Mouse (Mus musculus): Measurements from ENCODE around the gene Pgd. TPM values are rescaled to one million over a fixed set of nuclear protein-coding genes. Genes with fewer than 3 reads are reported as not detected.
"Not testable (repeated sequence)": the region's sequence is repeated elsewhere in the genome, so short reads cannot be mapped to it uniquely, and the experiment has no call there.

Pgd gene
- polyA plus RNA-seq (2015; fragmentation: Nextera tagmentation; extraction: Ambion mirVana), result 77.6 and 89.0 TPM in 2 replicates

- DNase-seq (ENCODE audit: low spot score), result peak; percentile 96
These were observed at the start of gene Pgd for GRCm38 (mm10) chr4:149166215-149166946. TSS of gene Pgd (minus strand) at chr4:149166771.

- DNase-seq (ENCODE audit: low spot score), result peak; percentile 69
These were observed 49.4 kb upstream of the Pgd start for GRCm38 (mm10) chr4:149215982-149216381.

GRCm38 (mm10) chr4:149215397-149215796, 48.8 kb upstream of the Pgd start:
- DNase-seq (ENCODE audit: low spot score), result no peak

GRCm38 (mm10) chr4:149214468-149214867, 47.9 kb upstream of the Pgd start:
- not testable (repeated sequence) for DNase-seq (ENCODE audit: low spot score)

GRCm38 (mm10) chr4:149213466-149213865, 46.9 kb upstream of the Pgd start:
- DNase-seq (ENCODE audit: low spot score), result no peak

- DNase-seq (ENCODE audit: low spot score), result not testable (repeated sequence)
These were observed 44.9 kb upstream of the Pgd start for GRCm38 (mm10) chr4:149211441-149211840.

GRCm38 (mm10) chr4:149202467-149202866, 35.9 kb upstream of the Pgd start:
- DNase-seq (ENCODE audit: low spot score), result no peak

- DNase-seq (ENCODE audit: low spot score), result no peak
These were observed 34.5 kb upstream of the Pgd start for GRCm38 (mm10) chr4:149201110-149201509.

- no peak for DNase-seq (ENCODE audit: low spot score)
These were observed 30.6 kb upstream of the Pgd start for GRCm38 (mm10) chr4:149197180-149197579.

GRCm38 (mm10) chr4:149191103-149191502, 24.5 kb upstream of the Pgd start:
- no peak for DNase-seq (ENCODE audit: low spot score)

GRCm38 (mm10) chr4:149188563-149188962, 22.0 kb upstream of the Pgd start:
- no peak for DNase-seq (ENCODE audit: low spot score)

GRCm38 (mm10) chr4:149182755-149183154, 16.2 kb upstream of the Pgd start:
- peak; percentile 38 for DNase-seq (ENCODE audit: low spot score)

- DNase-seq (ENCODE audit: low spot score), result no peak
These were observed 15.6 kb upstream of the Pgd start for GRCm38 (mm10) chr4:149182192-149182591.

- DNase-seq (ENCODE audit: low spot score), result no peak
These were observed 13.0 kb upstream of the Pgd start for GRCm38 (mm10) chr4:149179573-149179972.

- DNase-seq (ENCODE audit: low spot score), result no peak
These were observed 12.6 kb upstream of the Pgd start for GRCm38 (mm10) chr4:149179160-149179559.

- no peak for DNase-seq (ENCODE audit: low spot score)
These were observed 11.8 kb upstream of the Pgd start for GRCm38 (mm10) chr4:149178328-149178727.

- DNase-seq (ENCODE audit: low spot score), result no peak
These were observed 10.5 kb upstream of the Pgd start for GRCm38 (mm10) chr4:149177046-149177445.

GRCm38 (mm10) chr4:149176645-149177044, 10.1 kb upstream of the Pgd start:
- DNase-seq (ENCODE audit: low spot score), result no peak

- DNase-seq (ENCODE audit: low spot score), result no peak
These were observed 7.1 kb upstream of the Pgd start for GRCm38 (mm10) chr4:149173661-149174060.

GRCm38 (mm10) chr4:149172666-149173065, 6.1 kb upstream of the Pgd start:
- no peak for DNase-seq (ENCODE audit: low spot score)

GRCm38 (mm10) chr4:149172083-149172482, 5.5 kb upstream of the Pgd start:
- no peak for DNase-seq (ENCODE audit: low spot score)

GRCm38 (mm10) chr4:149171581-149171981, 5.0 kb upstream of the Pgd start:
- DNase-seq (ENCODE audit: low spot score), result no peak

- no peak for DNase-seq (ENCODE audit: low spot score)
These were observed 3.9 kb upstream of the Pgd start for GRCm38 (mm10) chr4:149170394-149170931.

All from thymus, postnatal 0 days (tissue).